ENCODE assay signal across 25 mouse cellular contexts in the genomic region with DNA sequence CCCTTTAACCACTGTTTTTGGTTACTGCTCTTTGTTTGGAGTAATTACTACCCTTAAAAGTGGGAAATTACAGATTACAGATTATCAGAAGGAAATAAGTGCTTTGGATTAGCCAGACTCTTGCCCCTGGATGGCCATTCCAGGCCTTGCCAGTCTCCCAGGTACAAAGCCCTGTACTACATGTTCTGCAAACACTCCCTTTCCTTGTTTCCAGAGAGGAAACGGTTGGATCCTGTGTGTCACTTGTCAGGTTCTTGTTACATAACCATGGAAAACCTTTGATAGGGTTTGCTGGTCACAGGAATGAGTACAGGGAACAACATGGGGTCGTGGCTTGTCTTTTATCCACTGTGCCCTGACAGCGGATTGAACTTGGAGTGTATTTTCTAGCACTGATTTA. TPM values are rescaled to one million over a fixed set of nuclear protein-coding genes. Genes with fewer than 3 reads are reported as not detected.
DNase-seq lines count a peak whose midpoint lies in the region; ATAC-seq and TF ChIP-seq lines count a peak whose summit lies in the region.
"Had no signal": no experiment of that assay in that cellular context is flagged by ENCODE, and none has a peak within 500 bp of the region (broad histone marks: within the 10 kb centered on the region; RNA-seq: fewer than 3 reads in every experiment).

No protein-coding gene starts in this region.

- H3K27me3 ChIP-seq in lung, postnatal 0 days (replicated peaks; ENCODE audit: insufficient read depth, low read length) = no peaks in the 10 kb centered on the region
- no peaks in the 10 kb centered on the region for H3K27me3 ChIP-seq in midbrain, embryonic 13.5 days
- H3K27me3 ChIP-seq: forebrain, embryonic 12.5 days had no signal

- no peaks in the 10 kb centered on the region for H3K9me3 ChIP-seq in lung, postnatal 0 days (ENCODE audit: low read length)
- H3K9me3 ChIP-seq in midbrain, embryonic 13.5 days = no peaks in the 10 kb centered on the region
- H3K9me3 ChIP-seq: forebrain, embryonic 12.5 days; hindbrain, embryonic 10.5 days; limb, embryonic 10.5 days; megakaryocyte, embryonic 14.5 days had no signal

- no peak for DNase-seq in gastrocnemius, adult 2 months
- DNase-seq in gastrocnemius, postnatal 36 days = no peak
- peak; percentile 31 for DNase-seq in kidney, adult 9 months
- no peak for DNase-seq in kidney, postnatal 10 days
- DNase-seq in lung, postnatal 0 days (ENCODE audit: low spot score) = no peak
- DNase-seq in lung, adult 2 months = no peak
- DNase-seq in heart, postnatal 25 days (ENCODE audit: low spot score) = peak; percentile 31
- DNase-seq: adrenal gland, adult 8-10 months; cerebellum, adult 18-20 months; liver, postnatal 0 days had no signal

- intact Hi-C loops in gastrocnemius, adult 2 months (cut with DNase I) = loop anchor here (5.0 kb wide), 1 partner anchor 36 kb away; no protein-coding TSS in a partner anchor
- intact Hi-C loops in gastrocnemius, postnatal 36 days (cut with DNase I) = no loop called here
- intact Hi-C loops in heart, postnatal 25 days (cut with DNase I) = no loop called here

- no peak overlapping the region for H3K4me2 ChIP-seq in lung, postnatal 0 days (replicated peaks; ENCODE audit: low read depth, low read length)
- no peak overlapping the region for H3K4me2 ChIP-seq in midbrain, embryonic 13.5 days (replicated peaks)
- H3K4me2 ChIP-seq: forebrain, embryonic 12.5 days; liver, embryonic 11.5 days had no signal

- H3K4me1 ChIP-seq in lung, postnatal 0 days (ENCODE audit: insufficient read depth, low read depth, low read length) = peaks cover 10% of the 10 kb centered on the region
- H3K4me1 ChIP-seq in lung, adult 2 months (ENCODE audit: control insufficient read depth, insufficient read depth, low read length) = peaks cover 8% of the 10 kb centered on the region
- peaks cover 11% of the 10 kb centered on the region for H3K4me1 ChIP-seq in midbrain, embryonic 13.5 days (replicated peaks)

- no peak overlapping the region for H3K4me3 ChIP-seq in gastrocnemius, adult 2 months
- no peak overlapping the region for H3K4me3 ChIP-seq in lung, postnatal 0 days (ENCODE audit: low read depth, low read length)
- no peak overlapping the region for H3K4me3 ChIP-seq in lung, adult 2 months (replicated peaks; ENCODE audit: extremely low read depth, low read depth, low read length)
- H3K4me3 ChIP-seq in midbrain, embryonic 13.5 days (replicated peaks) = no peak overlapping the region
- H3K4me3 ChIP-seq: forebrain, embryonic 12.5 days; hindbrain, embryonic 10.5 days; limb, embryonic 10.5 days; megakaryocyte, embryonic 14.5 days had no signal

- H3K9ac ChIP-seq in lung, postnatal 0 days (replicated peaks; ENCODE audit: low read depth) = no peak overlapping the region
- no peak overlapping the region for H3K9ac ChIP-seq in midbrain, embryonic 13.5 days (replicated peaks)
- H3K9ac ChIP-seq: forebrain, embryonic 12.5 days; liver, postnatal 0 days had no signal

- TF ChIP-seq POLR2A in lung, adult 2 months (IDR thresholded peaks at IDR 0.05; ENCODE audit: borderline replicate concordance, extremely low read depth, low read depth, low read length) = no peak

- no peaks in the 10 kb centered on the region for H3K36me3 ChIP-seq in lung, postnatal 0 days (ENCODE audit: insufficient read depth, low read length)
- H3K36me3 ChIP-seq in midbrain, embryonic 13.5 days = no peaks in the 10 kb centered on the region
- H3K36me3 ChIP-seq: forebrain, embryonic 12.5 days; hindbrain, embryonic 10.5 days; limb, embryonic 10.5 days had no signal

- TF ChIP-seq CTCF in gastrocnemius, adult 2 months (IDR thresholded peaks at IDR 0.05) = no peak
- no peak for TF ChIP-seq CTCF in lung, postnatal 0 days (IDR thresholded peaks at IDR 0.05)
- TF ChIP-seq CTCF in lung, adult 2 months (IDR thresholded peaks at IDR 0.05; ENCODE audit: insufficient read depth, low read length) = no peak

- peak overlapping the region; percentile 84 for H3K27ac ChIP-seq in gastrocnemius, adult 2 months
- H3K27ac ChIP-seq in lung, postnatal 0 days (ENCODE audit: low read length) = peak overlapping the region; percentile 64
- H3K27ac ChIP-seq in midbrain, embryonic 13.5 days = no peak overlapping the region
- H3K27ac ChIP-seq: forebrain, embryonic 12.5 days; hindbrain, embryonic 10.5 days; limb, embryonic 10.5 days had no signal

- no peak for ATAC-seq in lung, postnatal 0 days
- no peak for ATAC-seq in midbrain, embryonic 13.5 days
- ATAC-seq: activated CD4-positive, CD25-positive, alpha-beta regulatory T cell, adult 4 months; intestine, embryonic 16.5 days; liver, postnatal 0 days had no signal

- TF ChIP-seq EP300 in lung, postnatal 0 days (IDR thresholded peaks at IDR 0.05) = no peak

- WGBS in lung, postnatal 0 days = 54% methylated on average over 3 of the region's 3 CpGs
- 64% methylated on average over 3 of the region's 3 CpGs for WGBS in lung, adult 2 months
- 72% methylated on average over 3 of the region's 3 CpGs for WGBS in midbrain, embryonic 13.5 days

RNA-seq across cellular contexts. Expression of gene Ahnak, which starts 39.3 kb away (rescaled TPM):
- 100 to 1,000 TPM; 212 to 217 TPM for total RNA-seq in gastrocnemius, adult 2 months (2021)
- 100 to 1,000 TPM; 171 to 208 TPM for total RNA-seq in gastrocnemius, postnatal 36 days (2021)
- polyA plus RNA-seq in lung, postnatal 0 days (2015; fragmentation: Nextera tagmentation; extraction: Ambion mirVana) = 151 and 163 TPM in 2 replicates
- polyA plus RNA-seq in lung, adult 2 months (2012; rRNA removed) = 56.3 and 84.7 TPM in 2 replicates
- 100 to 1,000 TPM; 283 to 326 TPM for total RNA-seq in heart, postnatal 25 days (2021)
- polyA plus RNA-seq in midbrain, embryonic 13.5 days (2015; fragmentation: Nextera tagmentation; extraction: Ambion mirVana) = 3.7 and 4.9 TPM in 2 replicates

RNA-seq across cellular contexts. Expression of gene Scgb1a1, which starts 59.4 kb away (rescaled TPM):
- not detected for total RNA-seq in gastrocnemius, adult 2 months (2021)
- total RNA-seq in gastrocnemius, postnatal 36 days (2021) = not detected
- 26,192 and 26,425 TPM in 2 replicates for polyA plus RNA-seq in lung, postnatal 0 days (2015; fragmentation: Nextera tagmentation; extraction: Ambion mirVana)
- 138,577 and 142,361 TPM in 2 replicates for polyA plus RNA-seq in lung, adult 2 months (2012; rRNA removed)
- 1 to 10 TPM in 1 of 2 experiments, not detected in 1; 3.6 TPM for total RNA-seq in heart, postnatal 25 days (2021)
- not detected in 2 replicates for polyA plus RNA-seq in midbrain, embryonic 13.5 days (2015; fragmentation: Nextera tagmentation; extraction: Ambion mirVana)
- total RNA-seq: gastrocnemius, adult 18-20 months; hindbrain, postnatal 0 days; layer of hippocampus, postnatal 14 days; left cerebral cortex, adult 8-10 months had no signal
- polyA plus RNA-seq: activated CD4-positive, CD25-positive, alpha-beta regulatory T cell, adult 4 months; embryonic facial prominence, embryonic 11.5 days; forebrain, embryonic 12.5 days; hindbrain, embryonic 10.5 days; hindbrain, postnatal 0 days; intestine, embryonic 16.5 days; limb, embryonic 10.5 days; liver, embryonic 11.5 days; midbrain, embryonic 14.5 days; neural tube, embryonic 11.5 days had no signal

Comparison
In these comparisons a context has a peak if more than half of its experiments do, and no peak if none do; other contexts are left out.
1. DNase-seq: peak in kidney, adult 9 months (single experiment) and heart, postnatal 25 days (single experiment); none in gastrocnemius, adult 2 months (single experiment), gastrocnemius, postnatal 36 days (0 of 2), kidney, postnatal 10 days (single experiment), lung, postnatal 0 days (single experiment) and lung, adult 2 months (single experiment).